Mouse (Mus musculus): Measurements from ENCODE around the gene Kcnh1. TPM values are rescaled to one million over a fixed set of nuclear protein-coding genes. Genes with fewer than 3 reads are reported as not detected.

Gene Kcnh1
- polyA plus RNA-seq, 1 experiment from 2014 or later: 0.20 TPM

DNA sequence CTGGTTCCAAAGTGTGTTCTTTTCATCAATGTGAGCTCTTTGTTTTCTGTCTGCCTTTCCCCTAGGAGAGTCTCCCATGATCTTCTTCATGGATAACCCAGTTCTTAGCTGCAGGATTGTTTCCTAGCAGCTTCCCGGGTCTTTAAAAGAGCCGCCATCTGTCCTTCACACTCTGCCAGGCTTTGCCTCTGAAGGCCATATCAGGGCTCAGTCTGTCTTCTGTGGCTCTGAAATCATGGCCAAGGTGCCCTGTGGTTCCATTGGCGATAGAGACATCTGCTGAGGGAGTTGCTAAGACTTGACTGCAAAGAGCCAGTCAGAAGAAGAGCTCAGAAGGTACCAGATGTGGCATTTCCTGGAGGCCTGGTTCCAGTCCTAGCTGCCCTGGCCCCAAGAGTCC, 165.7 kb downstream of the Kcnh1 start:
- Histone ChIP-seq H3K4me2 (ENCODE audit: low read length) (no peak overlapping the region), H3K9me3 (ENCODE audit: control insufficient read depth, low read length) (no peaks in the 10 kb centered on the region), H3K27ac (replicated peaks in 1 of 2; ENCODE audit: control insufficient read depth in 1 of 2, insufficient read depth in 1 of 2, low read depth in 2 of 2, low read length in 2 of 2) (no peak overlapping the region), H3K27me3 (ENCODE audit: control insufficient read depth, insufficient read depth, low read length) (0 out of 2 replicates have a peak, but pooled peaks cover 3% of the 10 kb centered on the region), H3K4me1 (ENCODE audit: control insufficient read depth in 2 of 2, insufficient read depth in 2 of 2, low read length in 2 of 2) (no peaks in the 10 kb centered on the region), H3K9ac (ENCODE audit: low read length) (no peak overlapping the region), H3K4me3 (ENCODE audit: control insufficient read depth in 1 of 2, insufficient read depth in 1 of 2, low read depth in 1 of 2, low read length in 2 of 2) (no peak overlapping the region), H3K36me3 (ENCODE audit: control insufficient read depth, insufficient read depth, low read length) (no peaks in the 10 kb centered on the region)
- 75% methylated on average over 3 of the region's 3 CpGs for WGBS
- ATAC-seq (ENCODE audit: insufficient number of reproducible peaks, insufficient read depth, low FRiP score, low read depth): no peak

DNA sequence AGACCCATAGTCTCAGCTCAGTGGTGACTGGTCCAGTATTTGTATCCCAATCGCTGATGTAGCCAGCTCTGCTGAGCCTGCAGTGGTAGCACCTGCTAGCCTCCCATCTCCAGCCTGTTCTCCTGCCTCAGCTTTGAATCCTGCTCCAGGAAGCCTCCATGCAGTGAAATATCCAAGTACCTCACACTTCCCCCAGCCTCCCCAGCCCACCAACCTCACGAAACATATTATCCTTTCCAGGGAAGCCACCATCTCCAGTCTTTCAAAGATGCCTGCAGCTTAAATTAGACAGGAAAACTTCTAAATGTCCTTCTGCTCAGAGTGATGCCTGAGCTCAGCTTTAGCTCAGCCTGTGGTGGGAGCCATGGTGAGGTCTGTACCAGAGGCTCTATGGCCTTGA, 168.6 kb downstream of the Kcnh1 start:
- no peaks in the 10 kb centered on the region for H3K36me3 ChIP-seq (ENCODE audit: control insufficient read depth, insufficient read depth, low read length)
- H3K4me2 ChIP-seq (ENCODE audit: low read length): no peak overlapping the region
- 0 out of 2 replicates have a peak, but pooled peaks cover 3% of the 10 kb centered on the region for H3K27me3 ChIP-seq (ENCODE audit: control insufficient read depth, insufficient read depth, low read length)
- no peak overlapping the region for H3K27ac ChIP-seq (replicated peaks in 1 of 2; ENCODE audit: control insufficient read depth in 1 of 2, insufficient read depth in 1 of 2, low read depth in 2 of 2, low read length in 2 of 2)
- 80% methylated on average over 2 of the region's 2 CpGs for WGBS
- H3K4me3 ChIP-seq (ENCODE audit: control insufficient read depth in 1 of 2, insufficient read depth in 1 of 2, low read depth in 1 of 2, low read length in 2 of 2): no peak overlapping the region
- H3K4me1 ChIP-seq (ENCODE audit: control insufficient read depth in 2 of 2, insufficient read depth in 2 of 2, low read length in 2 of 2): no peaks in the 10 kb centered on the region
- no peaks in the 10 kb centered on the region for H3K9me3 ChIP-seq (ENCODE audit: control insufficient read depth, low read length)
- ATAC-seq (ENCODE audit: insufficient number of reproducible peaks, insufficient read depth, low FRiP score, low read depth): no peak
- H3K9ac ChIP-seq (ENCODE audit: low read length): no peak overlapping the region

DNA sequence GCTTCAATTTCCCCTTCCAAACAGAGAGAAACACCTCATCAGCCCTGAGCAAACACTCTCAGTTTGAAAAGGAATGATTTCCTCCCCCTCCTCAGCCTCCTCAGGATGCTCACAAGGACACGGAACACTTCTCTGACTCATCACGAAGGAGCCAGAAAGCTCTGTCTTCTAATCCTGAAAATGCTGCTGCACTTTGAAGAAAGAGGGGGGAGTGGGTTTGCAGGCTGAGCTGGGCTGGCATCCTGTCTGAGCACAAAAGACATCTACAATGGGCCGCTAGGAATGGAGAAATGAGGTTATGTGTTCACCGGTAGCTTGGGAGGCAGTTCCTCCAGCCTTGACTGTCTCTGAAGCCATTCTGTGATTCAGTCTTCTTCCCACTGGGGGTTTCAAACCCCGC, 177.8 kb downstream of the Kcnh1 start:
- no peak for ATAC-seq (ENCODE audit: insufficient number of reproducible peaks, insufficient read depth, low FRiP score, low read depth)
- Histone ChIP-seq H3K4me1 (ENCODE audit: control insufficient read depth in 2 of 2, insufficient read depth in 2 of 2, low read length in 2 of 2) (no peaks in the 10 kb centered on the region), H3K4me2 (ENCODE audit: low read length) (no peak overlapping the region), H3K36me3 (ENCODE audit: control insufficient read depth, insufficient read depth, low read length) (no peaks in the 10 kb centered on the region), H3K9me3 (ENCODE audit: control insufficient read depth, low read length) (no peaks in the 10 kb centered on the region), H3K4me3 (ENCODE audit: control insufficient read depth in 1 of 2, insufficient read depth in 1 of 2, low read depth in 1 of 2, low read length in 2 of 2) (no peak overlapping the region), H3K27me3 (ENCODE audit: control insufficient read depth, insufficient read depth, low read length) (no peaks in the 10 kb centered on the region), H3K27ac (replicated peaks in 1 of 2; ENCODE audit: control insufficient read depth in 1 of 2, insufficient read depth in 1 of 2, low read depth in 2 of 2, low read length in 2 of 2) (no peak overlapping the region), H3K9ac (ENCODE audit: low read length) (no peak overlapping the region)
- WGBS: 64% methylated on average over 5 of the region's 5 CpGs

DNA sequence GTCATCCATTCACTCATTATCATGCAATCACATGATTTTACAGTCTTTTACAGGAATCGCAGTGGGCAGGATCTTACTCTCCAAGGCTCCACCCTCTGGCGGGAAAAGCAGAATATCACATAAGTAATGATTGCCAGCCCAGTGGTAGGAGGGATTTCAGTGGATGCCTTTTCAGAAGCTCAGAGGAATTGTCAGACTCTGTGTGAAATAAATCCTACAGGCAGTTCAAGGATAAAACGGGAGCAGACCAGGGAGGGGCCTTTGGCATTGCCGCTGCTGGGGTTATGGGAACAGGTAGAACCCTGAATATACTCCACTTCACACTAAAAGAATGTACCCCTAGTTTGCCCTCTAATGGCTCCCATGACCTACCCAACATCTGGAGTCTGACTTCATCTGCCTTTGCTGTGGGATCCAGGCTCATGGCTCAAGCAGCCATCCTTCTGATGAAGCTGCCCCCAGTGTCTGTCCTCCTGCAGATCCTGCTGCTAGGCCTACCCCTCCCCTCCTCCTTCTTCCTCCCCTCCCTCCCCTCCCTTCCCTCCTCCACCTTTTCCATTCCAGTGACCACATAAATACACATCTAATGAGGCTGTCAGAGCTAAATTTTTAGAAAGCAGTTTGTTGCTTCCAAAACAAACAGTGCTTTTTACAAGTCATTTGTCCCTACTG, 181.5 kb downstream of the Kcnh1 start:
- Histone ChIP-seq H3K4me3 (ENCODE audit: control insufficient read depth in 1 of 2, insufficient read depth in 1 of 2, low read depth in 1 of 2, low read length in 2 of 2) (no peak overlapping the region), H3K36me3 (ENCODE audit: control insufficient read depth, insufficient read depth, low read length) (no peaks in the 10 kb centered on the region), H3K4me1 (ENCODE audit: control insufficient read depth in 2 of 2, insufficient read depth in 2 of 2, low read length in 2 of 2) (no peaks in the 10 kb centered on the region), H3K9me3 (ENCODE audit: control insufficient read depth, low read length) (no peaks in the 10 kb centered on the region), H3K27me3 (ENCODE audit: control insufficient read depth, insufficient read depth, low read length) (no peaks in the 10 kb centered on the region), H3K27ac (replicated peaks in 1 of 2; ENCODE audit: control insufficient read depth in 1 of 2, insufficient read depth in 1 of 2, low read depth in 2 of 2, low read length in 2 of 2) (no peak overlapping the region), H3K9ac (ENCODE audit: low read length) (no peak overlapping the region), H3K4me2 (ENCODE audit: low read length) (no peak overlapping the region)
- ATAC-seq (ENCODE audit: insufficient number of reproducible peaks, insufficient read depth, low FRiP score, low read depth): no peak
- WGBS: 79% methylated on average over 4 of the region's 4 CpGs

DNA sequence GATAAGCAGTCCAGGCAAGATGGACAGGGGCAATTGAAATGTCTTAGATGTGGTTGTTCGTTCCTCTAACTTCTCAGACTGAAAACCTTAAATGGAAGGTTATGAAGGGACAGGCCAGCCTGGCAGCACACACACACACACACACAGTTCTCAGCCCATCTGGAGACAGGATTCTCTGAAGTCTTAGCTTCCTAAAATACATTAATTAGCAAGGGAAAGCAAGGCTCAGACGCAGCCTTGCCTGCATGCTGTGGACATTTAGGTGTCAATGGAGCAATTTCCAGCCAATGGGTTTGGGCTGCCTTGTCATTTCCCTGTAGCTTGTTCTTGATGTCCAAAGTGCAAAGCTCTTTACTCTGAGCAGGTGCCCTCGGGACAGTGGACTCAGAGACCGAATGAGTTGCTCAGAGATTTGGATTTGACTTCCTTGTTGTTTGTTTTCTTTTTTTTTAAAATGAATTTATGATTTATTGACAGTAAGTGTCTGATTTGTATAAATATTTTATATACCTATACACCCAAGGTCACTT, 188.0 kb downstream of the Kcnh1 start:
- H3K27ac ChIP-seq (replicated peaks in 1 of 2; ENCODE audit: control insufficient read depth in 1 of 2, insufficient read depth in 1 of 2, low read depth in 2 of 2, low read length in 2 of 2): no peak overlapping the region
- no peaks in the 10 kb centered on the region for H3K36me3 ChIP-seq (ENCODE audit: control insufficient read depth, insufficient read depth, low read length)
- no peak overlapping the region for H3K9ac ChIP-seq (ENCODE audit: low read length)
- H3K9me3 ChIP-seq (ENCODE audit: control insufficient read depth, low read length): peaks cover 7% of the 10 kb centered on the region; the same call in 1 of the 2 replicates
- no peak for ATAC-seq (ENCODE audit: insufficient number of reproducible peaks, insufficient read depth, low FRiP score, low read depth)
- WGBS: 80% methylated on average over 4 of the region's 4 CpGs
- no peaks in the 10 kb centered on the region for H3K27me3 ChIP-seq (ENCODE audit: control insufficient read depth, insufficient read depth, low read length)
- no peaks in the 10 kb centered on the region for H3K4me1 ChIP-seq (ENCODE audit: control insufficient read depth in 2 of 2, insufficient read depth in 2 of 2, low read length in 2 of 2)
- H3K4me2 ChIP-seq (ENCODE audit: low read length): no peak overlapping the region
- no peak overlapping the region for H3K4me3 ChIP-seq (ENCODE audit: control insufficient read depth in 1 of 2, insufficient read depth in 1 of 2, low read depth in 1 of 2, low read length in 2 of 2)

DNA sequence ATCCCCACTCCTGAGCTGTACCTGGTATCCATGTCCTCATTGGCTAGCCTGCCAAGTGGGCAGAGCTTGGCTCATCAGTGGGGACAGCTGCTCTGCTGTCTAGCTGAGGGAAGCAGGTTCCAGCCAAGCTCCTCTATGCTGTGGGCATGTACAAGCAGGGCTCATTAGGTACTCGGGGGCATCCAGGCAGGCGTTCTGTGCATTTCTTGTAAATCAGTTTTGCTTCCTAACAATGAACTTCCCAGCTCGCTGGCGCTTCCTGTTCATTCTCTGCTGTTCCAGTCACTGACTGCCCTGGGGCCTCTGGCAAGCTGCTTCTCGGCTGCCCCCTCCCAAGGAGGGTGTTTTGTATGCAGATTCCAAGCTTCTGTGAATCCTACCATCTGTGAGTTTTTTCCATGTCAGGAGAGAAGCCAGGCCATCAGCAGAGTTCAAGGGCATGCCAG, 190.0 kb downstream of the Kcnh1 start:
- Histone ChIP-seq H3K9me3 (ENCODE audit: control insufficient read depth, low read length) (peaks cover 7% of the 10 kb centered on the region; the same call in 1 of the 2 replicates), H3K27ac (replicated peaks in 1 of 2; ENCODE audit: control insufficient read depth in 1 of 2, insufficient read depth in 1 of 2, low read depth in 2 of 2, low read length in 2 of 2) (no peak overlapping the region), H3K4me2 (ENCODE audit: low read length) (no peak overlapping the region), H3K27me3 (ENCODE audit: control insufficient read depth, insufficient read depth, low read length) (no peaks in the 10 kb centered on the region), H3K4me1 (ENCODE audit: control insufficient read depth in 2 of 2, insufficient read depth in 2 of 2, low read length in 2 of 2) (no peaks in the 10 kb centered on the region), H3K36me3 (ENCODE audit: control insufficient read depth, insufficient read depth, low read length) (no peaks in the 10 kb centered on the region), H3K9ac (ENCODE audit: low read length) (no peak overlapping the region), H3K4me3 (ENCODE audit: control insufficient read depth in 1 of 2, insufficient read depth in 1 of 2, low read depth in 1 of 2, low read length in 2 of 2) (no peak overlapping the region)
- WGBS: 70% methylated on average over 5 of the region's 5 CpGs
- no peak for ATAC-seq (ENCODE audit: insufficient number of reproducible peaks, insufficient read depth, low FRiP score, low read depth)

DNA sequence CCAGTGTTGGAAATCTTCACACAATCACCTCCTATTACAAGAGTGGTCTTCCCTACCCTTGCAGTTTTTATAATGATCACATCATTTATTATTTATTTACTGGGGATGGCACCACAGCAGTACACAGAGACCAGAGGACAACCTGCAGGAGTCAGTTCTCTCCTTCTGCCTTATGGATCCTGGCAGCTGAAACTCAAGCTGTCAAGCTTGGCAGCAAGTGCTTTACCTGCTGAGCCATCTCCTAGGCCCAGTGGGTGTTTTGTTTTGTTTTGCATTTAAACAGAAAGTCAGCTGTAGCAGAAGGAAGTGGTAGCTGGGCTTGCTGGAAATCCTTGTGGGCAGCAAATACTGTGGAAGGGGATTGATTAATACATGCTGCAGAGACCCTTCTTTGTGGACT, 197.1 kb downstream of the Kcnh1 start:
- Histone ChIP-seq H3K27me3 (ENCODE audit: control insufficient read depth, insufficient read depth, low read length) (no peaks in the 10 kb centered on the region), H3K27ac (replicated peaks in 1 of 2; ENCODE audit: control insufficient read depth in 1 of 2, insufficient read depth in 1 of 2, low read depth in 2 of 2, low read length in 2 of 2) (no peak overlapping the region), H3K9me3 (ENCODE audit: control insufficient read depth, low read length) (no peaks in the 10 kb centered on the region), H3K36me3 (ENCODE audit: control insufficient read depth, insufficient read depth, low read length) (no peaks in the 10 kb centered on the region), H3K4me1 (ENCODE audit: control insufficient read depth in 2 of 2, insufficient read depth in 2 of 2, low read length in 2 of 2) (no peaks in the 10 kb centered on the region), H3K4me3 (ENCODE audit: control insufficient read depth in 1 of 2, insufficient read depth in 1 of 2, low read depth in 1 of 2, low read length in 2 of 2) (no peak overlapping the region), H3K4me2 (ENCODE audit: low read length) (no peak overlapping the region), H3K9ac (ENCODE audit: low read length) (no peak overlapping the region)
- ATAC-seq (ENCODE audit: insufficient number of reproducible peaks, insufficient read depth, low FRiP score, low read depth): no peak

DNA sequence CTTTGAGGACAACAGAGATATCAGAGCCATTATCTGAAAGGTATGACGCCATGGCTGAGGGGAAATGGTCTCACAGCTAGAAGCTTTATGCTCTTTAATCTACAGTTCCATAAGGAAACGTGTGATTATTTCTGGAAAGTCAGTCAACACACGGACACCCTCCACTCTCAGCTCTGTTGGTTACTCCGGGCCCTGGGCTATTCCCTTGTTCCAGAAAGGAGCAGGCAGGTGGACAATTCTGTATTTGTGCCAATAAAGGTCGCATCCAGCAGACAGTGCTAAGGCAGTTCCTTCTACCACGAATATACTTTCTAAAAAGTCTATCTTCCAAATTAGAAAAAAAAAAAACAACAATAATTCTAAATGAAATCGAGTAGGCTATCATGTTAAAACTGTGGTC, 200.5 kb downstream of the Kcnh1 start:
- no peak overlapping the region for H3K27ac ChIP-seq (replicated peaks in 1 of 2; ENCODE audit: control insufficient read depth in 1 of 2, insufficient read depth in 1 of 2, low read depth in 2 of 2, low read length in 2 of 2)
- 58% methylated on average over 7 of the region's 7 CpGs for WGBS
- no peaks in the 10 kb centered on the region for H3K36me3 ChIP-seq (ENCODE audit: control insufficient read depth, insufficient read depth, low read length)
- no peaks in the 10 kb centered on the region for H3K9me3 ChIP-seq (ENCODE audit: control insufficient read depth, low read length)
- ATAC-seq (ENCODE audit: insufficient number of reproducible peaks, insufficient read depth, low FRiP score, low read depth): no peak
- H3K9ac ChIP-seq (ENCODE audit: low read length): no peak overlapping the region
- no peaks in the 10 kb centered on the region for H3K4me1 ChIP-seq (ENCODE audit: control insufficient read depth in 2 of 2, insufficient read depth in 2 of 2, low read length in 2 of 2)
- no peaks in the 10 kb centered on the region for H3K27me3 ChIP-seq (ENCODE audit: control insufficient read depth, insufficient read depth, low read length)
- H3K4me3 ChIP-seq (ENCODE audit: control insufficient read depth in 1 of 2, insufficient read depth in 1 of 2, low read depth in 1 of 2, low read length in 2 of 2): no peak overlapping the region
- H3K4me2 ChIP-seq (ENCODE audit: low read length): no peak overlapping the region

All from heart, embryonic 14.5 days (tissue).